Mouse (Mus musculus) brain, embryonic 14.5 days (tissue): ENCODE measurements around the gene Pnisr.

ENCODE experiments used
- CTCF ChIP-seq: fragments of 200-500 bp; IDR thresholded peaks from 2 replicates; pipeline ENCODE4 v1.5.1; 2012; ENCODE audit warnings: inconsistent platforms, mild to moderate bottlenecking, moderate library complexity, borderline replicate concordance; ENCODE audit not compliant: insufficient read depth, insufficient read length; ENCODE audit errors: extremely low read depth
- POLR2A ChIP-seq: fragments of 200-500 bp; IDR thresholded peaks from 2 replicates; pipeline ENCODE4 v1.6.1; 2012; ENCODE audit warnings: mild to moderate bottlenecking, inconsistent platforms, borderline replicate concordance; ENCODE audit not compliant: poor library complexity, insufficient read depth, insufficient read length, severe bottlenecking; ENCODE audit errors: extremely low read depth

DNA sequence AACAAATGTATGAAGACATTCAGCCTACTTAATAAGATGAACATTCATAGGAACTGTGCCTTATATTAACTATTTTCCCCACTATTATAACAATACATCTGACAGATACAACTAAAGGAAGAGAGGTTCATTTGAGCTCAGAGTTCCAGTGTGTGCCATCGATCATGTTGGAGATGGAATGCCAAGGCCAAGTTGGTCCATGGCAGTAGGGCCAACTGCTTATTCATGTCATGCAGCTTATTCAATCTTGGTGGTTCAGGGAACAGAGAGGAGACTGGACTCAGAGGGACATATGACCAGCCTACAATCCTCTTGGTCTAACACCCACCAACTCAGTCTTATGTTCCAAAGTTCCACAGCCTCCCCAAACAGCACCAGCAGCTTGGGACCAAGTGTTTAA lies 46.4 kb upstream of the Pnisr start:
- TF ChIP-seq POLR2A (no peak), CTCF (no peak)
